Mouse (Mus musculus): ENCODE measurements around the gene Lsamp.

GRCm38 (mm10) chr16:41729911-41730310 lies 1745.8 kb downstream of the Lsamp start:
- TF ChIP-seq GATA1 (IDR thresholded peaks at IDR 0.05; ENCODE audit: low read length): no peak
- TF ChIP-seq TAL1 (IDR thresholded peaks at IDR 0.05; ENCODE audit: low read length): no peak
